Mouse (Mus musculus) embryonic facial prominence, embryonic 12.5 days (tissue): ENCODE measurements around the gene Foxp2. TPM values are rescaled to one million over a fixed set of nuclear protein-coding genes. Genes with fewer than 3 reads are reported as not detected.

Experiments used
- ATAC-seq: fragments of 200-750 bp; cut with Nextera tagmentation; 2 replicates; pipeline ENCODE4 v1.8.0; 2017; ENCODE audit not compliant: insufficient number of reproducible peaks, insufficient read depth, low FRiP score, low TSS enrichment
- H3K27ac ChIP-seq: fragments of 300-500 bp; sonication (generic); 2 replicates; pipeline ENCODE4 v1.5.1; 2016; ENCODE audit warnings: mild to moderate bottlenecking
- H3K27me3 ChIP-seq: fragments of 300-500 bp; sonication (generic); 2 replicates; pipeline ENCODE4 v1.6.1; 2016; ENCODE audit warnings: mild to moderate bottlenecking, moderate library complexity
- H3K36me3 ChIP-seq: fragments of 300-500 bp; sonication (generic); 2 replicates; pipeline ENCODE4 v1.6.1; 2016; ENCODE audit warnings: mild to moderate bottlenecking
- H3K4me1 ChIP-seq: fragments of 300-500 bp; sonication (generic); 2 replicates; pipeline ENCODE4 v1.6.1; 2016
- H3K4me2 ChIP-seq: fragments of 300-500 bp; sonication (generic); replicated peaks from 2 replicates; pipeline ENCODE4 v1.6.1; 2016; ENCODE audit warnings: mild to moderate bottlenecking, moderate library complexity
- H3K4me3 ChIP-seq: fragments of 300-500 bp; sonication (generic); 2 replicates; pipeline ENCODE4 v1.5.1; 2016; ENCODE audit warnings: mild to moderate bottlenecking
- H3K9ac ChIP-seq: fragments of 300-500 bp; sonication (generic); 2 replicates; pipeline ENCODE4 v1.6.1; 2016; ENCODE audit warnings: mild to moderate bottlenecking, moderate library complexity
- H3K9me3 ChIP-seq: fragments of 300-500 bp; sonication (generic); 2 replicates; pipeline ENCODE4 v1.6.1; 2016; ENCODE audit warnings: mild to moderate bottlenecking, moderate library complexity
- WGBS: fragments of 180-500 bp; shearing (Covaris S2); methylation state at CpG from one replicate; pipeline ENCODE4 v1.1.7; 2016; 5-methylcytosine and 5-hydroxymethylcytosine counted together
- microRNA-seq: library from miRNA; unstranded; fragments of <30 nt; microRNA quantifications from one replicate; pipeline ENCODE4, GENCODE M21; 2017
- polyA plus RNA-seq: library from polyadenylated mRNA; unstranded; fragments of >200 nt; fragmentation: Nextera tagmentation; extraction: Ambion mirVana; gene quantifications from 2 replicates; pipeline ENCODE4 v1.2.1, GENCODE M21; 2016

Gene Foxp2
- polyA plus RNA-seq, 1 experiment from 2014 or later: 67.4 TPM

DNA sequence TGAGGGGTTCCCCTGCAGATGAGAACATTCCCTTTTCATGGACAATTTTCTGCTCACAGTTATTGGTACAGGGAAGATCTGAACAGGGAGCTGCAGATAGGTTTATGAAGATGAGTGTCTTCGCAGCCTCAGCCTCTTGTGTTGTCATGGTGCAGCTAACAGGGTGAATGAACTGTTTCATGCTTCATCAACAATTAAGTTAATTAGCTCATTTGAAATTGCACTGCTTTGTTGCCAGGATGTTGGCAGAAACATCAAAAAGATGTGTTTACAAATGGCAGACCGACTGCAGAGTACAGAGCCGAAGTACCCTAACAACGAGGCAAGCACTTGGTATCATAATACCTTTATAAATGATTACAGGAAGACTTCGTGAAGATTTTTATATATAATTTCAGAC lies 496.3 kb downstream of the Foxp2 start:
- H3K9me3 ChIP-seq: no peaks in the 10 kb centered on the region
- no peak overlapping the region for H3K4me2 ChIP-seq
- no peaks in the 10 kb centered on the region for H3K4me1 ChIP-seq
- H3K4me3 ChIP-seq: no peak overlapping the region
- no peak overlapping the region for H3K9ac ChIP-seq
- no peaks in the 10 kb centered on the region for H3K27me3 ChIP-seq
- 56% methylated on average over 5 of the region's 5 CpGs for WGBS
- H3K27ac ChIP-seq: no peak overlapping the region
- no peaks in the 10 kb centered on the region for H3K36me3 ChIP-seq
- ATAC-seq: no peak

- ATAC-seq: no peak
- Histone ChIP-seq H3K36me3 (no peaks in the 10 kb centered on the region), H3K4me3 (no peak overlapping the region), H3K27ac (no peak overlapping the region), H3K9ac (no peak overlapping the region), H3K4me1 (no peaks in the 10 kb centered on the region), H3K4me2 (no peak overlapping the region), H3K27me3 (no peaks in the 10 kb centered on the region), H3K9me3 (no peaks in the 10 kb centered on the region)
- 61% methylated on average over 3 of the region's 3 CpGs for WGBS
Observed at GRCm38 (mm10) chr6:15401138-15401537, 500.0 kb downstream of the Foxp2 start.

DNA sequence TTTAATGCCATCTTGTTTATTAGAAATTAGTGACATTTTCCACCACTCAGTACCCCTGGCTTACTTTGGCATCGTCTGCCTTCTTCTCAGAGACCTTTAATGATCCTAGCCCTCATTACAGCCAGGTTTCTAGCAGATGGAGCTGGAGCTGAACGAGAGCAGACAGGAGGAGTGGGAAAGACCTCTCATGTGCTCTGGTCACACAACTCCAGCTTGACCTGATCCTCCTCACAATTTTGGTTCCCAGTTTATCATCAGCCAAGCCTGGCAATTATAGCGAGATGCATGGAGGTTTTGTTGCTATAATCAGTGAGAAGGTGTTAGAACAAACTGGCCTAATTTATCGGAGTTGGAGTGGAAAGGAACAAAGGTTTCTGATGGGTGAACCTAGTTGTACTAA lies 500.9 kb downstream of the Foxp2 start:
- 66% methylated on average over 4 of the region's 4 CpGs for WGBS
- H3K27ac ChIP-seq: no peak overlapping the region
- no peak overlapping the region for H3K9ac ChIP-seq
- no peaks in the 10 kb centered on the region for H3K27me3 ChIP-seq
- H3K4me2 ChIP-seq: no peak overlapping the region
- no peaks in the 10 kb centered on the region for H3K36me3 ChIP-seq
- no peaks in the 10 kb centered on the region for H3K9me3 ChIP-seq
- no peak overlapping the region for H3K4me3 ChIP-seq
- no peak for ATAC-seq
- H3K4me1 ChIP-seq: peaks cover under 1% of the 10 kb centered on the region; the same call in 1 of the 2 replicates

DNA sequence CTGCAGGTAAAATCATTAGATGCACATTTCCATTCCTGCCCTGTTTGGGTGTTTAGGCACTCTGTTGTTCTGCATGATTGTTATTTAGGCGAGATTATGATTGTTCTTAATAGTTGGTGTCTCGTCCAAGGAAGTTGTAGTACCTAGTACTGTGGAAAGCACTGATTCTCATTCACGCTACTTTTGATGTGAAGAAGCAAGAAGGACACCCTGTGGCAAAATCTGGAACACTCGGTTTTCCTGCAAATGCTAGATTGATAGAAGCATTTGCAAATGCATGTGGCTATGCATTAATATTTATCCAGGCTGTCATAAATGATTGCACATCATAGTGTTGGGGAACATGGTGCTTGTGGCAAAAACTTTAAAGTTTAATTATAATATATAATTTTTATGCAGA lies 514.0 kb downstream of the Foxp2 start:
- no peaks in the 10 kb centered on the region for H3K9me3 ChIP-seq
- H3K4me3 ChIP-seq: no peak overlapping the region
- ATAC-seq: no peak
- no peak overlapping the region for H3K4me2 ChIP-seq
- 40% methylated on average over 4 of the region's 4 CpGs for WGBS
- no peaks in the 10 kb centered on the region for H3K36me3 ChIP-seq
- H3K27me3 ChIP-seq: no peaks in the 10 kb centered on the region
- peaks cover 9% of the 10 kb centered on the region; the same call in 1 of the 2 replicates for H3K4me1 ChIP-seq
- H3K9ac ChIP-seq: no peak overlapping the region
- no peak overlapping the region for H3K27ac ChIP-seq

- H3K9ac ChIP-seq: no peak overlapping the region
- H3K4me2 ChIP-seq: no peak overlapping the region
- WGBS: 85% methylated on average over 2 of the region's 2 CpGs
- H3K27ac ChIP-seq: no peak overlapping the region
- no peaks in the 10 kb centered on the region for H3K4me1 ChIP-seq
- H3K27me3 ChIP-seq: no peaks in the 10 kb centered on the region
- no peaks in the 10 kb centered on the region for H3K9me3 ChIP-seq
- no peak overlapping the region for H3K4me3 ChIP-seq
- ATAC-seq: no peak
- H3K36me3 ChIP-seq: no peaks in the 10 kb centered on the region
Observed at GRCm38 (mm10) chr6:15459701-15460100, 558.6 kb downstream of the Foxp2 start.

- Histone ChIP-seq H3K4me3 (no peak overlapping the region), H3K36me3 (no peaks in the 10 kb centered on the region), H3K9me3 (no peaks in the 10 kb centered on the region), H3K27me3 (no peaks in the 10 kb centered on the region), H3K27ac (no peak overlapping the region), H3K9ac (no peak overlapping the region), H3K4me1 (no peaks in the 10 kb centered on the region), H3K4me2 (no peak overlapping the region)
- no peak for ATAC-seq
- 68% methylated on average over 2 of the region's 2 CpGs for WGBS
Observed at GRCm38 (mm10) chr6:15463390-15463789, 562.2 kb downstream of the Foxp2 start.

GRCm38 (mm10) chr6:15465471-15465870 lies 564.3 kb downstream of the Foxp2 start:
- no peaks in the 10 kb centered on the region for H3K27me3 ChIP-seq
- H3K4me1 ChIP-seq: no peaks in the 10 kb centered on the region
- no peak overlapping the region for H3K9ac ChIP-seq
- no peak overlapping the region for H3K4me2 ChIP-seq
- no peak overlapping the region for H3K27ac ChIP-seq
- no peak for ATAC-seq
- no peak overlapping the region for H3K4me3 ChIP-seq
- H3K36me3 ChIP-seq: no peaks in the 10 kb centered on the region
- H3K9me3 ChIP-seq: no peaks in the 10 kb centered on the region
- WGBS: 74% methylated on average over 3 of the region's 3 CpGs

DNA sequence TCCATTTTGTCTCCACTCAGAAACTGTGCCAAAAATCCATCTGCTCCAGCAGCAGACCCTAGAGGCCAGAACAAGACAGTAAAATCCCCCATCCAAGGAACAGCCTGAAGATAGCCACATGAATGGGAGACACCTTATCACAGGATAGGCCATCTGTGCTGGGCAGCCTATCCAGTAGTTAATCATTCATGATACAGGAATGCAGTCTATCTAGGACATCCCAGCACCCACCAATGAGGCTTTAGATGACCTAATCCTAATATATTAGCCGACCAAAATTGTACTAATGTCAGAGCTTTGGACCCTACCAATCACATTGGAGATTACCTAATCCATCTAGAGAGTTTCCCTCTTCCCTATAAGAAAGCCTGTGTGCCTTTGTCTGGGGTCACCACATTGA lies 565.5 kb downstream of the Foxp2 start:
- ATAC-seq: no peak
- H3K9me3 ChIP-seq: no peaks in the 10 kb centered on the region
- no peaks in the 10 kb centered on the region for H3K27me3 ChIP-seq
- no peaks in the 10 kb centered on the region for H3K4me1 ChIP-seq
- no peak overlapping the region for H3K9ac ChIP-seq
- H3K27ac ChIP-seq: no peak overlapping the region
- H3K36me3 ChIP-seq: no peaks in the 10 kb centered on the region
- H3K4me2 ChIP-seq: no peak overlapping the region
- 94% methylated on average over 1 of the region's 1 CpGs for WGBS
- no peak overlapping the region for H3K4me3 ChIP-seq

DNA sequence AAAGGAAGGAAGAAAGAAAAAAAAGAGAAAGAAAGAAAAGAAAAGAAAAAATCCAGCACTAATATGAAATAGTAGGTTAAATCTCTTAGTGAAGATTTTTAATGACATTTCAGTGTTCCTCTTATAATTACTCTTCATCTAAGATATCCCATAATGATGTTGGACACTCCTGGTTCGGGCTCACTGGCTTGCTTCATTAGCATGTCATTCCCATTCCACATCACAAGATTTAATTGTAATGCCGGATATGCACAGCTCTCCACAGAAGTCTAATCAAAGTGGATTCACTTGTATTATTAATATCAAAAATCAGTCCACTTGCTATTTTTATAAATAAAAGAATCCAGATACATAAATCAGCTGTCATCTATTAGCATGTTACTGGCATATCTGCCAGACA lies 585.8 kb downstream of the Foxp2 start:
- H3K36me3 ChIP-seq: no peaks in the 10 kb centered on the region
- H3K4me1 ChIP-seq: no peaks in the 10 kb centered on the region
- H3K4me2 ChIP-seq: no peak overlapping the region
- ATAC-seq: no peak
- 71% methylated on average over 2 of the region's 2 CpGs for WGBS
- no peaks in the 10 kb centered on the region for H3K27me3 ChIP-seq
- H3K9ac ChIP-seq: no peak overlapping the region
- no peak overlapping the region for H3K4me3 ChIP-seq
- H3K27ac ChIP-seq: no peak overlapping the region
- H3K9me3 ChIP-seq: no peaks in the 10 kb centered on the region

Small RNA genes within 50 kb of the gene (microRNA-seq; reads per million reads assigned to microRNA genes)
- not detected for gene Gm25470

Other genes with a start within 250 kb of the Foxp2 start
- 0.04 and 0.08 TPM in 2 replicates for gene Ppp1r3a, start 146.1 kb upstream of the Foxp2 start, polyA plus RNA-seq